Comparison of ENCODE assay signal across 23 mouse cellular contexts in genomic region chr8:35283366-35283765, GRCm38 (mm10).
DNase-seq lines count a peak whose midpoint lies in the region; ATAC-seq and TF ChIP-seq lines count a peak whose summit lies in the region.
"Had no signal": no experiment of that assay in that cellular context is flagged by ENCODE, and none has a peak within 500 bp of the region (broad histone marks: within the 10 kb centered on the region; RNA-seq: fewer than 3 reads in every experiment).

No protein-coding gene starts in this region.

- intact Hi-C loops in heart, postnatal 25 days (cut with DNase I), result no loop called here

- 54% methylated on average over 9 of the region's 9 CpGs for WGBS in forebrain, embryonic 16.5 days
- 89% methylated on average over 9 of the region's 9 CpGs for WGBS in forebrain, embryonic 12.5 days
- 80% methylated on average over 9 of the region's 9 CpGs for whole genome bisulfite sequencing in midbrain, postnatal 0 days
- 89% methylated on average over 9 of the region's 9 CpGs for WGBS in midbrain, embryonic 13.5 days

- DNase-seq in midbrain, postnatal 0 days (ENCODE audit: low spot score), result peak; percentile 37
- DNase-seq in fibroblast of lung, adult 2 months (ENCODE audit: low read depth), result peak; percentile 17
- no peak for DNase-seq in urinary bladder, adult 2 months (ENCODE audit: low spot score)
- DNase-seq in heart, postnatal 25 days (ENCODE audit: low spot score), result no peak
- DNase-seq: adrenal gland, postnatal 10 days; B cell, adult 2 months; gastrocnemius, adult 2 months; kidney, postnatal 25 days; lung, embryonic 14.5 days; lung, postnatal 36 days; thymus, postnatal 25 days had no signal

- H3K4me3 ChIP-seq in forebrain, embryonic 16.5 days (replicated peaks; ENCODE audit: low read length), result no peak overlapping the region
- H3K4me3 ChIP-seq in forebrain, embryonic 12.5 days (replicated peaks), result no peak overlapping the region
- H3K4me3 ChIP-seq in midbrain, postnatal 0 days (ENCODE audit: low read depth, low read length), result no peak overlapping the region
- no peak overlapping the region for H3K4me3 ChIP-seq in midbrain, embryonic 13.5 days (replicated peaks)
- H3K4me3 ChIP-seq: gastrocnemius, adult 2 months; heart, embryonic 10.5 days; limb, embryonic 15.5 days; megakaryocyte, embryonic 14.5 days; midbrain, embryonic 15.5 days; myocyte; stomach, embryonic 15.5 days had no signal

- no peaks in the 10 kb centered on the region for H3K9me3 ChIP-seq in forebrain, embryonic 16.5 days (ENCODE audit: control insufficient read depth, low read length)
- no peaks in the 10 kb centered on the region for H3K9me3 ChIP-seq in forebrain, embryonic 12.5 days
- H3K9me3 ChIP-seq in midbrain, postnatal 0 days (ENCODE audit: low read length), result no peaks in the 10 kb centered on the region
- H3K9me3 ChIP-seq in midbrain, embryonic 13.5 days, result no peaks in the 10 kb centered on the region
- H3K9me3 ChIP-seq: heart, embryonic 10.5 days; limb, embryonic 15.5 days; midbrain, embryonic 15.5 days; stomach, embryonic 15.5 days had no signal

- no peaks in the 10 kb centered on the region for H3K27me3 ChIP-seq in forebrain, embryonic 16.5 days (replicated peaks; ENCODE audit: control insufficient read depth, insufficient read depth, low read length)
- no peaks in the 10 kb centered on the region for H3K27me3 ChIP-seq in forebrain, embryonic 12.5 days
- H3K27me3 ChIP-seq in midbrain, postnatal 0 days (ENCODE audit: insufficient read depth, low read length), result no peaks in the 10 kb centered on the region
- no peaks in the 10 kb centered on the region for H3K27me3 ChIP-seq in midbrain, embryonic 13.5 days
- H3K27me3 ChIP-seq: limb, embryonic 15.5 days; megakaryocyte, embryonic 14.5 days; midbrain, embryonic 15.5 days; stomach, embryonic 15.5 days had no signal

- H3K4me2 ChIP-seq in forebrain, embryonic 16.5 days (ENCODE audit: low read length), result no peak overlapping the region
- H3K4me2 ChIP-seq in forebrain, embryonic 12.5 days, result no peak overlapping the region
- no peak overlapping the region for H3K4me2 ChIP-seq in midbrain, postnatal 0 days (ENCODE audit: low read depth, low read length, poor library complexity, severe bottlenecking)
- H3K4me2 ChIP-seq in midbrain, embryonic 13.5 days (replicated peaks), result no peak overlapping the region
- H3K4me2 ChIP-seq: limb, embryonic 15.5 days; lung, embryonic 14.5 days; midbrain, embryonic 15.5 days; stomach, embryonic 15.5 days had no signal

- no peak for TF ChIP-seq CTCF in midbrain, postnatal 0 days (IDR thresholded peaks at IDR 0.05)

- ATAC-seq in forebrain, embryonic 16.5 days, result peak; percentile 59; the same call in 1 of the 2 replicates
- ATAC-seq in forebrain, embryonic 12.5 days (ENCODE audit: low FRiP score), result no peak
- ATAC-seq in midbrain, postnatal 0 days (ENCODE audit: low FRiP score), result no peak
- no peak for ATAC-seq in midbrain, embryonic 13.5 days
- ATAC-seq: activated CD4-positive, CD25-positive, alpha-beta regulatory T cell, adult 4 months; intestine, postnatal 0 days; midbrain, embryonic 15.5 days had no signal

- H3K4me1 ChIP-seq in forebrain, embryonic 16.5 days (replicated peaks; ENCODE audit: control insufficient read depth, insufficient read depth, low read length), result peaks cover 6% of the 10 kb centered on the region; the same call in 1 of the 2 replicates
- no peaks in the 10 kb centered on the region for H3K4me1 ChIP-seq in forebrain, embryonic 12.5 days
- H3K4me1 ChIP-seq in midbrain, postnatal 0 days (ENCODE audit: insufficient read depth, low read length), result no peaks in the 10 kb centered on the region
- H3K4me1 ChIP-seq in midbrain, embryonic 13.5 days (replicated peaks), result no peaks in the 10 kb centered on the region
- H3K4me1 ChIP-seq: heart, embryonic 10.5 days; limb, embryonic 15.5 days; megakaryocyte, embryonic 14.5 days; midbrain, embryonic 15.5 days; stomach, embryonic 15.5 days had no signal

- H3K27ac ChIP-seq in forebrain, embryonic 16.5 days (ENCODE audit: low read length), result no peak overlapping the region
- H3K27ac ChIP-seq in forebrain, embryonic 12.5 days, result no peak overlapping the region
- H3K27ac ChIP-seq in midbrain, postnatal 0 days (ENCODE audit: low read depth, low read length), result no peak overlapping the region
- no peak overlapping the region for H3K27ac ChIP-seq in midbrain, embryonic 13.5 days
- H3K27ac ChIP-seq: gastrocnemius, adult 2 months; heart, embryonic 10.5 days; limb, embryonic 15.5 days; liver, embryonic 14.5 days; midbrain, embryonic 15.5 days; stomach, embryonic 15.5 days had no signal

- H3K9ac ChIP-seq in forebrain, embryonic 16.5 days (replicated peaks; ENCODE audit: low read depth, low read length), result no peak overlapping the region
- H3K9ac ChIP-seq in forebrain, embryonic 12.5 days, result no peak overlapping the region
- H3K9ac ChIP-seq in midbrain, postnatal 0 days (replicated peaks; ENCODE audit: low read length, poor library complexity, severe bottlenecking), result no peak overlapping the region
- H3K9ac ChIP-seq in midbrain, embryonic 13.5 days (replicated peaks), result no peak overlapping the region
- H3K9ac ChIP-seq: limb, embryonic 15.5 days; liver, embryonic 14.5 days; lung, embryonic 14.5 days; midbrain, embryonic 15.5 days; stomach, embryonic 15.5 days had no signal

- no peaks in the 10 kb centered on the region for H3K36me3 ChIP-seq in forebrain, embryonic 16.5 days (ENCODE audit: control insufficient read depth, insufficient read depth)
- no peaks in the 10 kb centered on the region for H3K36me3 ChIP-seq in forebrain, embryonic 12.5 days (replicated peaks)
- H3K36me3 ChIP-seq in midbrain, postnatal 0 days (ENCODE audit: insufficient read depth, low read length), result no peaks in the 10 kb centered on the region
- no peaks in the 10 kb centered on the region for H3K36me3 ChIP-seq in midbrain, embryonic 13.5 days
- H3K36me3 ChIP-seq: heart, embryonic 10.5 days; limb, embryonic 15.5 days; midbrain, embryonic 15.5 days; stomach, embryonic 15.5 days had no signal

Comparison
In these comparisons a context has a peak if more than half of its experiments do, and no peak if none do; other contexts are left out.
1. DNase-seq: peak in midbrain, postnatal 0 days (single experiment) and fibroblast of lung, adult 2 months (single experiment); none in urinary bladder, adult 2 months (single experiment) and heart, postnatal 25 days (single experiment).